In the genomic region with DNA sequence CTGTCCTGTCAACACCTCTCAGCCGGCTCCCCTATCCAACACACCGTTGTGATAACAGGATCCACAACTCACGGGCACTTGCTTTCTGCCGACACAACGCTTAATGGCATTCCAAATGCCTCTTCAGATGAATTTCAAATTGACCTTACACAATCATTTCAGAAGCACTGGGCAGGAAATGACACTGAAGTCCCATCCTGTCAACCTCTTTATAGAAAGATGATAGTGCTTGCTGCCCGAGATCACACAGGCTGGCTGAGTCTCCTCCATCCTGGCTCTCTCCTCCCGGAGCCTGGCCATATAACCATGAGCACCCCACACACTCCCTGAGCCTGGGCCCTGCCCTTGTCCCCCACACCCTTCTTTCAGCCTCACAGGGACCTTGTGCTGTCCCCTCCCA, we compare ENCODE assay signal across 1 mouse cellular context.
TF ChIP-seq lines count a peak whose summit lies in the region.

No protein-coding gene starts in this region.

TF ChIP-seq in CH12.LX, 34 proteins besides CTCF, POLR2A, EP300 and RAD21:
- TF ChIP-seq RCOR1 (conservative IDR thresholded peaks at IDR 0.05; ENCODE audit: low read depth, low read length) = no peak
- TF ChIP-seq ZKSCAN1 (IDR thresholded peaks at IDR 0.05; ENCODE audit: borderline replicate concordance, low read depth, low read length) = no peak
- TF ChIP-seq ZC3H11A (IDR thresholded peaks at IDR 0.05; ENCODE audit: low read depth, low read length) = no peak
- TF ChIP-seq TCF12 (IDR thresholded peaks at IDR 0.05; ENCODE audit: low read depth, low read length) = no peak
- no peak for TF ChIP-seq GABPA (IDR thresholded peaks at IDR 0.05; ENCODE audit: insufficient replicate concordance, low read depth, low read length)
- TF ChIP-seq USF2 (conservative IDR thresholded peaks at IDR 0.05; ENCODE audit: low read depth, low read length) = no peak
- TF ChIP-seq UBTF (IDR thresholded peaks at IDR 0.05; ENCODE audit: low read depth, low read length) = no peak
- TF ChIP-seq USF1 (IDR thresholded peaks at IDR 0.05; ENCODE audit: low read depth, low read length) = no peak
- no peak for TF ChIP-seq TBP (conservative IDR thresholded peaks at IDR 0.05; ENCODE audit: low read depth, low read length)
- no peak; the same call in 1 of the 2 replicates for TF ChIP-seq MXI1 (IDR thresholded peaks at IDR 0.05; ENCODE audit: low read depth, low read length)
- TF ChIP-seq KAT2A (IDR thresholded peaks at IDR 0.05; ENCODE audit: insufficient replicate concordance, low read length) = no peak
- TF ChIP-seq NRF1 (IDR thresholded peaks at IDR 0.05; ENCODE audit: low read depth, low read length) = no peak
- TF ChIP-seq IRF4 (IDR thresholded peaks at IDR 0.05; ENCODE audit: low read depth, low read length) = 0 out of 2 replicates have a peak, but pooled peaks have one; percentile 30
- 0 out of 2 replicates have a peak, but pooled peaks have one; percentile 6 for TF ChIP-seq BHLHE40 (IDR thresholded peaks at IDR 0.05; ENCODE audit: low read depth, low read length)
- no peak for TF ChIP-seq JUN (IDR thresholded peaks at IDR 0.05; ENCODE audit: insufficient read depth, low read depth, low read length)
- TF ChIP-seq ZNF384 (IDR thresholded peaks at IDR 0.05; ENCODE audit: low read depth, low read length) = no peak
- no peak for TF ChIP-seq MAFK (IDR thresholded peaks at IDR 0.05; ENCODE audit: insufficient replicate concordance, low read length)
TF ChIP-seq in CH12.LX: peak in this region for 2.
